Mouse (Mus musculus) CH12.LX (cell line): ENCODE data around the gene Itpr2. TPM values are rescaled to one million over a fixed set of nuclear protein-coding genes. Genes with fewer than 3 reads are reported as not detected.

Source experiments
- DNase-seq: peaks from one replicate; pipeline ENCODE4 v3.0.0-alpha.2; 2013; ENCODE audit errors: extremely low read depth
- H3K27ac ChIP-seq: 2 replicates; pipeline ENCODE4 v1.5.1; 2012; ENCODE audit warnings: low read depth, mild to moderate bottlenecking, control low read depth, moderate library complexity; ENCODE audit not compliant: insufficient read depth
- H3K27me3 ChIP-seq: replicated peaks from 2 replicates; pipeline ENCODE3; 2012; ENCODE audit warnings: inconsistent platforms
- H3K36me3 ChIP-seq, 2 experiments: replicated peaks in 1 of 2; 2 replicates each; pipeline versions ENCODE3 to v1.6.1; 2012; ENCODE audit warnings: inconsistent platforms in 1 of 2, low read length in 1 of 2, mild to moderate bottlenecking in 1 of 2, mixed read lengths in 1 of 2, moderate library complexity in 1 of 2; ENCODE audit not compliant: control insufficient read depth in 1 of 2, insufficient read depth in 1 of 2
- H3K4me1 ChIP-seq, 2 experiments: 2 replicates each; pipeline ENCODE4 v1.6.1; 2012; ENCODE audit warnings: inconsistent platforms in 1 of 2, moderate library complexity in 1 of 2; ENCODE audit not compliant: insufficient read depth in 2 of 2, control insufficient read depth in 1 of 2
- H3K4me2 ChIP-seq: 2 replicates; pipeline ENCODE4 v1.6.1; 2012; ENCODE audit warnings: low read depth, mild to moderate bottlenecking, control low read depth; ENCODE audit not compliant: poor library complexity, insufficient read depth, severe bottlenecking
- H3K4me3 ChIP-seq, 3 experiments: fragments of 150-350 bp in 1 of 3; sonication (generic) in 1 of 3; replicated peaks in 1 of 3; 2 replicates each; pipeline versions ENCODE3 to v1.5.1; 2011 to 2012; ENCODE audit warnings: low read depth in 2 of 3, low read length in 2 of 3, mild to moderate bottlenecking in 2 of 3, moderate library complexity in 2 of 3, control low read depth in 1 of 3, improper control_type of control experiment in 1 of 3, inconsistent platforms in 1 of 3, mixed read lengths in 1 of 3; ENCODE audit not compliant: poor library complexity in 1 of 3
- H3K79me2 ChIP-seq: replicated peaks from 2 replicates; pipeline ENCODE4 v1.6.1; 2012; ENCODE audit warnings: mild to moderate bottlenecking, moderate library complexity; ENCODE audit not compliant: control insufficient read depth, poor library complexity, insufficient read depth, severe bottlenecking; ENCODE audit errors: extremely low read depth
- H3K9ac ChIP-seq: 2 replicates; pipeline ENCODE4 v1.6.1; 2012; ENCODE audit warnings: low read depth, mild to moderate bottlenecking, control low read depth, moderate library complexity; ENCODE audit not compliant: insufficient read depth
- H3K9me3 ChIP-seq: replicated peaks from 2 replicates; pipeline ENCODE3; 2012; ENCODE audit warnings: low read length, inconsistent platforms, mixed read lengths
- BHLHE40 ChIP-seq: IDR thresholded peaks from 2 replicates; pipeline ENCODE4 v1.6.1; 2011; ENCODE audit warnings: mild to moderate bottlenecking, low read depth, low read length, improper control_type of control experiment
- CHD1 ChIP-seq: IDR thresholded peaks from 2 replicates; pipeline ENCODE4 v1.6.1; 2012; ENCODE audit warnings: low read depth, low read length, improper control_type of control experiment, inconsistent platforms
- CTCF ChIP-seq, 2 experiments: IDR thresholded peaks in 1 of 2; conservative IDR thresholded peaks in 1 of 2; 2 replicates each; pipeline ENCODE4 v1.5.1; 2011 to 2012; ENCODE audit warnings: low read depth in 2 of 2, low read length in 2 of 2, improper control_type of control experiment in 1 of 2, inconsistent platforms in 1 of 2, mild to moderate bottlenecking in 1 of 2, moderate library complexity in 1 of 2
- E2F4 ChIP-seq: IDR thresholded peaks from 2 replicates; pipeline ENCODE4 v1.6.1; 2011; ENCODE audit warnings: low read depth, low read length, improper control_type of control experiment; ENCODE audit not compliant: insufficient replicate concordance
- EP300 ChIP-seq: IDR thresholded peaks from 2 replicates; pipeline ENCODE4 v1.6.1; 2011; ENCODE audit warnings: low read length, improper control_type of control experiment
- GABPA ChIP-seq: IDR thresholded peaks from 2 replicates; pipeline ENCODE4 v1.6.1; 2012; ENCODE audit warnings: low read depth, low read length, improper control_type of control experiment, inconsistent platforms; ENCODE audit not compliant: insufficient replicate concordance
- IRF4 ChIP-seq: IDR thresholded peaks from 2 replicates; pipeline ENCODE4 v1.6.1; 2014; ENCODE audit warnings: low read depth, mild to moderate bottlenecking, inconsistent platforms, low read length, improper control_type of control experiment
- JUN ChIP-seq: IDR thresholded peaks from 2 replicates; pipeline ENCODE4 v1.6.1; 2011; ENCODE audit warnings: low read depth, mild to moderate bottlenecking, low read length, improper control_type of control experiment, moderate library complexity; ENCODE audit not compliant: insufficient read depth
- MAFK ChIP-seq: IDR thresholded peaks from 2 replicates; pipeline ENCODE4 v1.6.1; 2011; ENCODE audit warnings: low read length, improper control_type of control experiment; ENCODE audit not compliant: insufficient replicate concordance
- MAX ChIP-seq: IDR thresholded peaks from 2 replicates; pipeline ENCODE4 v1.6.1; 2011; ENCODE audit warnings: low read length, improper control_type of control experiment
- MEF2A ChIP-seq: IDR thresholded peaks from 2 replicates; pipeline ENCODE4 v1.6.1; 2014; ENCODE audit warnings: low read depth, mild to moderate bottlenecking, inconsistent platforms, low read length, improper control_type of control experiment, borderline replicate concordance
- NRF1 ChIP-seq: IDR thresholded peaks from 2 replicates; pipeline ENCODE4 v1.6.1; 2014; ENCODE audit warnings: low read depth, mild to moderate bottlenecking, inconsistent platforms, low read length, improper control_type of control experiment, moderate library complexity
- POLR2A ChIP-seq: IDR thresholded peaks from 2 replicates; pipeline ENCODE4 v1.6.1; 2011; ENCODE audit warnings: low read depth, mild to moderate bottlenecking, improper control_type of control experiment, low read length
- RCOR1 ChIP-seq: conservative IDR thresholded peaks from 2 replicates; pipeline ENCODE4 v1.6.1; 2012; ENCODE audit warnings: low read depth, mild to moderate bottlenecking, inconsistent platforms, low read length, improper control_type of control experiment
- SIN3A ChIP-seq: IDR thresholded peaks from 2 replicates; pipeline ENCODE4 v1.6.1; 2012; ENCODE audit warnings: low read length, improper control_type of control experiment, inconsistent platforms
- SMC3 ChIP-seq: IDR thresholded peaks from 2 replicates; pipeline ENCODE4 v1.6.1; 2011; ENCODE audit warnings: low read depth, low read length, improper control_type of control experiment
- TBP ChIP-seq: conservative IDR thresholded peaks from 2 replicates; pipeline ENCODE4 v1.6.1; 2011; ENCODE audit warnings: low read depth, low read length, improper control_type of control experiment
- TCF12 ChIP-seq: IDR thresholded peaks from 2 replicates; pipeline ENCODE4 v1.6.1; 2014; ENCODE audit warnings: low read depth, mild to moderate bottlenecking, inconsistent platforms, low read length, improper control_type of control experiment
- USF2 ChIP-seq: conservative IDR thresholded peaks from 2 replicates; pipeline ENCODE4 v1.6.1; 2011; ENCODE audit warnings: low read depth, low read length, improper control_type of control experiment
- ZC3H11A ChIP-seq: IDR thresholded peaks from 2 replicates; pipeline ENCODE4 v1.6.1; 2012; ENCODE audit warnings: low read depth, mild to moderate bottlenecking, inconsistent platforms, low read length, improper control_type of control experiment
- ZNF384 ChIP-seq: IDR thresholded peaks from 2 replicates; pipeline ENCODE4 v1.6.1; 2012; ENCODE audit warnings: low read depth, low read length, improper control_type of control experiment, inconsistent platforms
- dilution Hi-C: fragments of 300-500 bp; cut with MboI; formaldehyde crosslinking; loops from 2 replicates; pipeline ENCODE4 v1.14.3; 2020; ENCODE audit warnings: low sequenced_read_pairs; ENCODE audit not compliant: extremely low pct_unique_long_range_greater_than_20kb, extremely low pct_ligation_motif_present
- in situ Hi-C: fragments of 300-500 bp; cut with MboI; formaldehyde crosslinking; loops from 3 replicates; pipeline ENCODE4 v1.14.3; 2019; ENCODE audit warnings: low sequenced_read_pairs, low pct_ligation_motif_present, low pct_unique_long_range_greater_than_20kb, mixed read lengths
- polyA plus RNA-seq: library from polyadenylated mRNA; unstranded; fragments of >175 nt; gene quantifications from 2 replicates; pipeline ENCODE4 v1.2.1, GENCODE M21; 2012; ENCODE audit warnings: low read depth; ENCODE audit not compliant: insufficient read length
- total RNA-seq, 2 experiments: library from RNA; depleted of rRNA; stranded (reverse); fragments of 300-350 nt in 1 of 2; fragments of >200 nt in 1 of 2; gene quantifications; 2 replicates each; pipeline ENCODE4 v1.2.3; 2012 to 2014

Gene Itpr2
- total and polyA plus RNA-seq, 3 experiments: 3.5 to 8.9 (median 4.4) TPM

DNA sequence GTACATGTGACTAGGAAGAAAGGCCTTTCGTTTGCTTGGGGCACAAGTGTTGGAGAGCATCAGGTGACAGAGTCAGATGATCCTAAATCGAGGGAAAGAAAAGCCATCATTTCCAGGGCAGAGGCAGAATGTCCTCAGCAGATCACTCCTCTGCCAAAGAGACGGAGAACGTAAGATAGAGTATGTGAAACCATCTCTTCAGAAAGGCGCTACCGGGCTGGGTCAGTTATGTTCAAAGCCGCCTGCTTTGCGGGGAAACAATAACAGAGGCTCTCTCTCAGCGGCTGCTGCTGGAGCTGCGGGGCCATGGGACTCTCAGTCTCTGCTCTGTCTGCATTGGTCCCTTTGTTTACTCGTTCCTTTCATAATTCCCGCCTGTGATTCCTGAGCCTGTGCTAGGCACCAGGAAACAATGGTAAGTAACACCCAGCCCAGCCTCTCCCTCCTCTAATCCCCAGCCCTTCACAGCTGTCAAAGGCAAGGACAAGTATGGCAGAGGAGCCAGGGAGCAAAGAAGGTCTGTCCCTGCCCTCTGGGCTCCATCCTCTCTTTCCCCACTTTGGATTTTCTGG lies 387.2 kb downstream of the Itpr2 start:
- TF ChIP-seq NRF1 (no peak), MEF2A (no peak), IRF4 (no peak), GABPA (no peak), CTCF (conservative IDR thresholded peaks at IDR 0.05 in 1 of 2, IDR thresholded peaks at IDR 0.05 in 1 of 2; ENCODE audit: low read depth in 2 of 2, low read length in 2 of 2) (no peak), USF2 (no peak), MAX (no peak), EP300 (no peak), ZC3H11A (no peak), MAFK (no peak), RCOR1 (no peak), TBP (no peak), CHD1 (no peak), ZNF384 (no peak), TCF12 (no peak), SIN3A (no peak), BHLHE40 (no peak)
- TF ChIP-seq, all 38 proteins: peak for 0
- no peak overlapping the region for H3K4me2 ChIP-seq
- dilution Hi-C loops: no loop called here

DNA sequence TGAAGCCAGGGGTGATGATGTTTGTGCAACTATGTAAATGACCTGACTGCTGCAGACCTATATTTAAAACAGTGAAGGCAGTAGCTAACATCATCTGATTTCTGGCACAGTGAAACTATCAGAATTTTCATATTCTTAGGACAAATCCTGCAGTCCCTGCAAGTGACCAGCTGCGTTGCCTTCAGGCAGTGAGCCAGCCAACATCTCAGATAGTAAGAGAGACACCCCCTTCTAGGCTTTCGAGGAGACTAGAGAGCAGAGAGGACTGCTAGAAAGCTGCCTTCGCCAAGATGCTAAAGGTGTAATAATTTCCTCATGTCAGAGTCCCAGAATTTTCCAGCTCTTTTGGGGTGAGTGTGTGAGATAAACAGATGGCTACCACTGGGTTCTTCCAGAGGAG lies 388.0 kb downstream of the Itpr2 start:
- Histone ChIP-seq H3K4me3 (no peak overlapping the region), H3K36me3 (no peaks in the 10 kb centered on the region), H3K9me3 (no peaks in the 10 kb centered on the region), H3K27me3 (no peaks in the 10 kb centered on the region), H3K4me2 (no peak overlapping the region), H3K27ac (no peak overlapping the region), H3K4me1 (peaks cover 6 to 49% of the 10 kb centered on the region in 2 experiments; a peak in 3 of 4 replicates), H3K79me2 (no peaks in the 10 kb centered on the region), H3K9ac (no peak overlapping the region)
- no peak for DNase-seq
- TF ChIP-seq POLR2A (no peak), E2F4 (no peak), SMC3 (no peak), JUN (no peak), MEF2A (no peak)
- dilution Hi-C loops: no loop called here
- in situ Hi-C loops: no loop called here

More for the DNA sequence above, 387.2 kb downstream of the Itpr2 start:
- H3K9me3 ChIP-seq: no peaks in the 10 kb centered on the region
- H3K36me3 ChIP-seq: no peaks in the 10 kb centered on the region
- H3K4me1 ChIP-seq: peaks cover 6 to 47% of the 10 kb centered on the region in 2 experiments; a peak in 3 of 4 replicates
- no peaks in the 10 kb centered on the region for H3K27me3 ChIP-seq
- H3K27ac ChIP-seq: no peak overlapping the region
- H3K79me2 ChIP-seq: no peaks in the 10 kb centered on the region
- in situ Hi-C loops: no loop called here
- H3K9ac ChIP-seq: no peak overlapping the region
- no peak overlapping the region for H3K4me3 ChIP-seq
- no peak for DNase-seq
